Mouse (Mus musculus) heart, adult 2 months (tissue): ENCODE measurements around the gene Uba1.
A peak's percentile ranks its signal among the peaks of the same experiment; 100 is the strongest.

ENCODE experiments used
- CTCF ChIP-seq: fragments of 200-600 bp; IDR thresholded peaks from 2 replicates; pipeline ENCODE4 v1.8.1; 2022; ENCODE audit warnings: antibody characterized with exemption, mild to moderate bottlenecking, moderate library complexity
- POLR2A ChIP-seq: fragments of 200-500 bp; IDR thresholded peaks from 2 replicates; pipeline ENCODE4 v1.6.1; 2011; ENCODE audit warnings: mild to moderate bottlenecking, low read depth, low read length, control low read depth; ENCODE audit not compliant: insufficient read depth

- TF ChIP-seq CTCF = peak; percentile 77
- TF ChIP-seq POLR2A = peak; percentile 78
These were observed 4.8 kb downstream of the Uba1 start for GRCm38 (mm10) chrX:20662716-20663443.
